Mouse (Mus musculus) hindbrain, postnatal 0 days (tissue): ENCODE data around the gene Il17rb. TPM values are rescaled to one million over a fixed set of nuclear protein-coding genes. Genes with fewer than 3 reads are reported as not detected.
A peak's percentile ranks its signal among the peaks of the same experiment; 100 is the strongest.

Experiments used
- ATAC-seq: fragments of 200-750 bp; cut with Nextera tagmentation; 2 replicates; pipeline ENCODE4 v1.8.0; 2017; ENCODE audit warnings: mild to moderate bottlenecking, moderate TSS enrichment, moderate library complexity
- DNase-seq: peaks from one replicate; pipeline ENCODE4 v3.0.0-alpha.2; 2015; ENCODE audit warnings: low spot score
- H3K27ac ChIP-seq: fragments of 300-500 bp; sonication (generic); 2 replicates; pipeline ENCODE4 v1.5.1; 2014; ENCODE audit warnings: mild to moderate bottlenecking
- H3K27me3 ChIP-seq: fragments of 300-500 bp; sonication (generic); 2 replicates; pipeline ENCODE4 v1.6.1; 2014; ENCODE audit warnings: low read length, mixed read lengths; ENCODE audit not compliant: insufficient read depth
- H3K36me3 ChIP-seq: fragments of 300-500 bp; sonication (generic); 2 replicates; pipeline ENCODE4 v1.6.1; 2014; ENCODE audit warnings: low read length, mixed read lengths; ENCODE audit not compliant: insufficient read depth
- H3K4me1 ChIP-seq: fragments of 300-500 bp; sonication (generic); 2 replicates; pipeline ENCODE4 v1.6.1; 2014; ENCODE audit warnings: antibody characterized with exemption, low read length, mixed read lengths; ENCODE audit not compliant: insufficient read depth
- H3K4me2 ChIP-seq: fragments of 300-500 bp; sonication (generic); 2 replicates; pipeline ENCODE4 v1.6.1; 2014; ENCODE audit warnings: low read depth, mild to moderate bottlenecking, low read length, moderate library complexity, mixed read lengths
- H3K4me3 ChIP-seq: fragments of 300-500 bp; sonication (generic); 2 replicates; pipeline ENCODE4 v1.5.1; 2014; ENCODE audit warnings: low read length
- H3K9ac ChIP-seq: fragments of 300-500 bp; sonication (generic); replicated peaks from 2 replicates; pipeline ENCODE4 v1.6.1; 2014; ENCODE audit warnings: mild to moderate bottlenecking, low read length, moderate library complexity, mixed read lengths
- H3K9me3 ChIP-seq: fragments of 300-500 bp; sonication (generic); 2 replicates; pipeline ENCODE4 v1.6.1; 2016; ENCODE audit warnings: low read length, mixed read lengths
- CTCF ChIP-seq: IDR thresholded peaks from 2 replicates; pipeline ENCODE4 v1.5.1; 2016; ENCODE audit warnings: antibody characterized with exemption, control low read depth, low read depth
- WGBS: fragments of 180-500 bp; shearing (Covaris S2); extraction: QIAGEN DNeasy Blood & Tissue Kit; methylation state at CpG from one replicate; pipeline ENCODE4 v1.1.7; 2014; 5-methylcytosine and 5-hydroxymethylcytosine counted together
- polyA plus RNA-seq: library from polyadenylated mRNA; unstranded; fragments of >200 nt; fragmentation: Nextera tagmentation; extraction: Ambion mirVana; gene quantifications from 2 replicates; pipeline ENCODE4 v1.2.1, GENCODE M21; 2015
- total RNA-seq: library from RNA; depleted of rRNA; stranded (reverse); fragments of >200 nt; gene quantifications from 2 replicates; pipeline ENCODE4 v1.2.3, GENCODE M21; 2014; rRNA removed

Il17rb gene
- 0.18 and 0.58 TPM in 2 replicates for total RNA-seq
- polyA plus RNA-seq, result 0.86 and 0.94 TPM in 2 replicates

- DNase-seq, result peak; percentile 48
- no peak for TF ChIP-seq CTCF
- no peak within 1 kb of the TSS for H3K27ac ChIP-seq
- peak within 1 kb of the TSS; percentile 53 for H3K9ac ChIP-seq
- peak within 1 kb of the TSS; percentile 96 for H3K4me2 ChIP-seq
- H3K4me1 ChIP-seq, result peaks cover 8% of the 10 kb centered on the region
- no peaks in the 10 kb centered on the region for H3K9me3 ChIP-seq
- ATAC-seq, result peak; percentile 44
- H3K27me3 ChIP-seq, result no peaks in the 10 kb centered on the region
- H3K36me3 ChIP-seq, result no peaks in the 10 kb centered on the region
- peak within 1 kb of the TSS; percentile 42 for H3K4me3 ChIP-seq
- 10% methylated on average over 51 of the region's 54 CpGs for WGBS
These were observed at the start of gene Il17rb, which contains the start of gene Chdh for GRCm38 (mm10) chr14:30008733-30009575. Gene Il17rb (minus strand): TSS chr14:30008896. Gene Chdh (plus strand): TSS chr14:30009023.

- Histone ChIP-seq H3K4me2 (peak overlapping the region; percentile 31; the same call in 1 of the 2 replicates), H3K36me3 (no peaks in the 10 kb centered on the region), H3K4me1 (peaks cover 11% of the 10 kb centered on the region), H3K9me3 (no peaks in the 10 kb centered on the region), H3K9ac (no peak overlapping the region), H3K27me3 (no peaks in the 10 kb centered on the region), H3K27ac (peak overlapping the region; percentile 29; the same call in 1 of the 2 replicates), H3K4me3 (no peak overlapping the region)
- no peak for TF ChIP-seq CTCF
- WGBS, result 29% methylated on average over 13 of the region's 13 CpGs
- peak; percentile 85 for DNase-seq
- ATAC-seq, result peak; percentile 92
These were observed 47.5 kb upstream of the Il17rb start for GRCm38 (mm10) chr14:30056031-30056766.

GRCm38 (mm10) chr14:30054922-30055321, 46.2 kb upstream of the Il17rb start:
- Histone ChIP-seq H3K36me3 (no peaks in the 10 kb centered on the region), H3K4me2 (no peak overlapping the region)

GRCm38 (mm10) chr14:30050280-30050679, 41.6 kb upstream of the Il17rb start:
- Histone ChIP-seq H3K4me2 (no peak overlapping the region), H3K9ac (no peak overlapping the region), H3K4me3 (no peak overlapping the region), H3K4me1 (no peaks in the 10 kb centered on the region), H3K9me3 (no peaks in the 10 kb centered on the region), H3K27ac (no peak overlapping the region), H3K27me3 (no peaks in the 10 kb centered on the region), H3K36me3 (no peaks in the 10 kb centered on the region)
- no peak for ATAC-seq
- WGBS, result 89% methylated on average over 8 of the region's 8 CpGs
- TF ChIP-seq CTCF, result no peak
- no peak for DNase-seq

More at GRCm38 (mm10) chr14:30054922-30055321, 46.2 kb upstream of the Il17rb start:
- Histone ChIP-seq H3K4me3 (no peak overlapping the region), H3K4me1 (peaks cover 11% of the 10 kb centered on the region), H3K27me3 (no peaks in the 10 kb centered on the region), H3K27ac (no peak overlapping the region), H3K9ac (no peak overlapping the region), H3K9me3 (no peaks in the 10 kb centered on the region)
- 73% methylated on average over 7 of the region's 7 CpGs for WGBS
- TF ChIP-seq CTCF, result no peak
- no peak for ATAC-seq
- DNase-seq, result no peak

- Histone ChIP-seq H3K27ac (no peak overlapping the region), H3K9ac (no peak overlapping the region), H3K36me3 (no peaks in the 10 kb centered on the region), H3K9me3 (no peaks in the 10 kb centered on the region), H3K4me1 (no peaks in the 10 kb centered on the region), H3K27me3 (no peaks in the 10 kb centered on the region), H3K4me2 (no peak overlapping the region), H3K4me3 (no peak overlapping the region)
- DNase-seq, result no peak
- 93% methylated on average over 3 of the region's 3 CpGs for WGBS
- no peak for ATAC-seq
- TF ChIP-seq CTCF, result peak; percentile 36; the same call in 1 of the 2 replicates
These were observed 39.4 kb upstream of the Il17rb start for GRCm38 (mm10) chr14:30048049-30048448.

- DNase-seq (no peak), ATAC-seq (no peak)
- Histone ChIP-seq H3K9ac (no peak overlapping the region), H3K27me3 (no peaks in the 10 kb centered on the region), H3K4me3 (no peak overlapping the region), H3K9me3 (no peaks in the 10 kb centered on the region), H3K27ac (no peak overlapping the region), H3K4me1 (no peaks in the 10 kb centered on the region), H3K4me2 (no peak overlapping the region), H3K36me3 (no peaks in the 10 kb centered on the region)
- WGBS, result 87% methylated on average over 4 of the region's 4 CpGs
- TF ChIP-seq CTCF, result no peak
These were observed 38.3 kb upstream of the Il17rb start for GRCm38 (mm10) chr14:30046976-30047375.
